Mouse (Mus musculus) brain, adult 2 months (tissue): ENCODE data around the gene Cyp1b1.

ENCODE experiments used
- DNase-seq: peaks from one replicate; pipeline ENCODE4 v3.0.0; 2011; ENCODE audit warnings: low read depth, low spot score

Cyp1b1 gene

DNA sequence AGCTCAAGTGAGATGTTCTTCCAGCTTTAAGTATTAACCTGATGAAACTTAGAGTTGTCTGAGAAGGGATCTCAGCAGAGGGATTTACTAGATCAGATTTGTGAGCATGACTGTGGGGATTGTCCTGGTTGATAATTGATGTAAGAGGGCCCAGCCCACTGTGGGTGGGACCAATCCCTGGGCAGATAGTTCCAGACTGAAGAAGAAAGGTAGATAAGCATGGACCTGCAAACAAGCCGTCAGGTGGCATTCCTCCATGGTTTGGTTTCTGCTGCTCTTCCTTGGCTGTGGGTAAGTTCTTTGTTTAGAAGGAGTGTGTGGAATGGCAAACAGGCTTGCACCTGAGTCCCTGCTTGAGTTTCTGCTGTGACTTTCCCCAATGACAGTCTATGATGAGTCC is 61.7 kb downstream of the Cyp1b1 start:
- no peak for DNase-seq
